Mouse (Mus musculus): ENCODE data around the gene Ginm1.

DNA sequence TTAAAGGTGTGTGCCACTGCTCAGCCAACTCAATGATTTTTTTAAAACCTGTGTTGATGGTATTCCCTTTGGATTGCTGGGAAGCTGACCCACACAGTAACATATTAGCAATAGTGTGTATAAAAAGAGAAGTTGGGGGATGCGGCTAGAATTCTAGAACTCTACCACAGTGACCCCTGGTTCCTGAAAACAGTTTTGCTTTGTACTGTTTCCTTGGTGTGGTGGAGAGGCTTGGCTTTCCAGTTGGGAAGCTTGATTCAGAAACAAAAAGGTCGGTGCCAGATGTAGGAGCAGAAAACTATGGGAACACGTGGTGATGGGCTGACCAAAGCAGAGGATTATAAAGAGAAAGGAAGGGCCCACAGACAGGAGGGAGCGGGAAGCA, 32.6 kb upstream of the Ginm1 start:
- no peak for TF ChIP-seq POLR2A (IDR thresholded peaks at IDR 0.05; ENCODE audit: low read depth, low read length)
- TF ChIP-seq CTCF (IDR thresholded peaks at IDR 0.05; ENCODE audit: borderline replicate concordance, insufficient read depth, low read length), result no peak

Measured in embryonic fibroblast, embryonic 13.5 days (primary cell).